Comparison of ENCODE assay signal across 8 mouse cellular contexts in the genomic region with DNA sequence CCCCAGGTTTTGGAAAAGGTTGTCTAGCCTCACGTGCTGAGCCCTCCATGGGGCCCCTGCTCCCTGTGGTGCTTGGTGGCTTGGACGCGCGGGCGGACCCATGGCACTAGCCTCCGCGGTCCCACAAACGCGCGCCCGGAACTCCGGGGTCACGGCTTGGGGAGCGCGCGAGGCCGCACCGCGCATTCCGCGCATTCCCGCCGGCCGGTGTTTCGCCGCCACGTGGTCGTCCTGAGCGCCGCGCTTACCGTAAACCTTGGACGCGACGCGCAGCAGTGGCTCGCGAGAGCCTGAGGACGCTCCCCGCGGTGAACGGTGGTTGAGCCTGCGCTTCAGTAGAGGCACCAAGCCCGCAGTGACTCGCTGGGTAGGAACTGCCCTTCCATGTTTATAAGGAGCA. TPM values are rescaled to one million over a fixed set of nuclear protein-coding genes. Genes with fewer than 3 reads are reported as not detected.
DNase-seq lines count a peak whose midpoint lies in the region; ATAC-seq lines count a peak whose summit lies in the region.

No protein-coding gene starts in this region.

- H3K36me3 ChIP-seq in forebrain, embryonic 10.5 days (replicated peaks) = no peaks in the 10 kb centered on the region
- H3K36me3 ChIP-seq in heart, embryonic 16.5 days (ENCODE audit: control insufficient read depth, insufficient read depth) = no peaks in the 10 kb centered on the region
- no peaks in the 10 kb centered on the region for H3K36me3 ChIP-seq in lung, embryonic 15.5 days

- H3K4me3 ChIP-seq in forebrain, embryonic 10.5 days = peak overlapping the region; percentile 88
- H3K4me3 ChIP-seq in heart, embryonic 16.5 days (ENCODE audit: low read length) = peak overlapping the region; percentile 64
- H3K4me3 ChIP-seq in lung, embryonic 15.5 days = peak overlapping the region; percentile 61

- H3K4me1 ChIP-seq in forebrain, embryonic 10.5 days = peaks cover 51% of the 10 kb centered on the region
- peaks cover 28% of the 10 kb centered on the region for H3K4me1 ChIP-seq in heart, embryonic 16.5 days (ENCODE audit: control insufficient read depth, insufficient read depth, low read length)
- H3K4me1 ChIP-seq in lung, embryonic 15.5 days = peaks cover 42% of the 10 kb centered on the region

- under 1% methylated on average over 45 of the region's 45 CpGs for WGBS in forebrain, embryonic 10.5 days
- WGBS in heart, embryonic 16.5 days = under 1% methylated on average over 45 of the region's 45 CpGs
- WGBS in lung, embryonic 15.5 days = under 1% methylated on average over 45 of the region's 45 CpGs

- H3K27me3 ChIP-seq in forebrain, embryonic 10.5 days (ENCODE audit: poor library complexity, severe bottlenecking) = peaks cover 39% of the 10 kb centered on the region
- peaks cover 3% of the 10 kb centered on the region; the same call in 1 of the 2 replicates for H3K27me3 ChIP-seq in heart, embryonic 16.5 days (ENCODE audit: control insufficient read depth, insufficient read depth, low read length)
- H3K27me3 ChIP-seq in lung, embryonic 15.5 days = peaks cover 11% of the 10 kb centered on the region

- H3K9ac ChIP-seq in heart, embryonic 16.5 days (ENCODE audit: low read length) = peak overlapping the region; percentile 71
- H3K9ac ChIP-seq in lung, embryonic 15.5 days = peak overlapping the region; percentile 45

- H3K4me2 ChIP-seq in heart, embryonic 16.5 days (ENCODE audit: low read depth, low read length) = peak overlapping the region; percentile 96
- H3K4me2 ChIP-seq in lung, embryonic 15.5 days = peak overlapping the region; percentile 92

- peak; percentile 25 for DNase-seq in CD4-positive helper T cell, adult 2 months (ENCODE audit: low read depth, low spot score)
- peak; percentile 90 for DNase-seq in adrenal gland, adult 2 months
- DNase-seq in forebrain, embryonic 10.5 days (ENCODE audit: extremely low spot score, low spot score) = peak; percentile 86
- peak; percentile 92 for DNase-seq in kidney, postnatal 10 days
- peak; percentile 73 for DNase-seq in ovary, postnatal 36 days (ENCODE audit: low spot score)
- DNase-seq in urinary bladder, postnatal 4 days (ENCODE audit: low spot score in 2 of 2) = peak; percentile 70 to 76

- no peaks in the 10 kb centered on the region for H3K9me3 ChIP-seq in forebrain, embryonic 10.5 days
- H3K9me3 ChIP-seq in heart, embryonic 16.5 days (replicated peaks; ENCODE audit: control insufficient read depth, low read length) = no peaks in the 10 kb centered on the region
- no peaks in the 10 kb centered on the region for H3K9me3 ChIP-seq in lung, embryonic 15.5 days

- peak; percentile 49 for ATAC-seq in heart, embryonic 16.5 days (replicated peaks; ENCODE audit: extremely low read depth, insufficient read depth, low FRiP score)
- peak; percentile 28; the same call in 1 of the 2 replicates for ATAC-seq in lung, embryonic 15.5 days (ENCODE audit: borderline replicate concordance, extremely low read depth, low FRiP score, low TSS enrichment)

- peak overlapping the region; percentile 99 for H3K27ac ChIP-seq in forebrain, embryonic 10.5 days
- H3K27ac ChIP-seq in heart, embryonic 16.5 days (ENCODE audit: low read length) = peak overlapping the region; percentile 33; the same call in 1 of the 2 replicates
- H3K27ac ChIP-seq in lung, embryonic 15.5 days = peak overlapping the region; percentile 98

RNA-seq across cellular contexts. Expression of a gene that starts 3.5 kb away (rescaled TPM):
- total RNA-seq in adrenal gland, adult 2 months (2021) = 100 to 1,000 TPM; 105 to 244 TPM
- polyA plus RNA-seq in adrenal gland, adult 2 months (2012; rRNA removed) = 115 and 133 TPM in 2 replicates
- polyA plus RNA-seq in forebrain, embryonic 10.5 days (2016; fragmentation: Nextera tagmentation; extraction: Ambion mirVana) = 233 and 246 TPM in 2 replicates
- polyA plus RNA-seq in heart, embryonic 16.5 days (2015; fragmentation: Nextera tagmentation; extraction: Ambion mirVana) = 45.6 and 55.2 TPM in 2 replicates
- polyA plus RNA-seq in lung, embryonic 15.5 days (2015; fragmentation: Nextera tagmentation; extraction: Ambion mirVana) = 127 and 134 TPM in 2 replicates

RNA-seq across cellular contexts. Expression of a gene that starts 28.4 kb away (rescaled TPM):
- total RNA-seq in adrenal gland, adult 2 months (2021) = 10 to 100 TPM; 20.5 to 27.0 TPM
- 7.8 and 9.5 TPM in 2 replicates for polyA plus RNA-seq in adrenal gland, adult 2 months (2012; rRNA removed)
- polyA plus RNA-seq in forebrain, embryonic 10.5 days (2016; fragmentation: Nextera tagmentation; extraction: Ambion mirVana) = 24.6 and 26.7 TPM in 2 replicates
- polyA plus RNA-seq in heart, embryonic 16.5 days (2015; fragmentation: Nextera tagmentation; extraction: Ambion mirVana) = 20.2 and 23.7 TPM in 2 replicates
- polyA plus RNA-seq in lung, embryonic 15.5 days (2015; fragmentation: Nextera tagmentation; extraction: Ambion mirVana) = 25.8 and 27.9 TPM in 2 replicates

RNA-seq across cellular contexts. Expression of a gene that starts 46.9 kb away (rescaled TPM):
- total RNA-seq in adrenal gland, adult 2 months (2021) = under 1 TPM in 1 of 2 experiments, not detected in 1; 0.14 TPM
- 0.07 TPM in 1 of 2 replicates, not detected in the other for polyA plus RNA-seq in adrenal gland, adult 2 months (2012; rRNA removed)
- polyA plus RNA-seq in forebrain, embryonic 10.5 days (2016; fragmentation: Nextera tagmentation; extraction: Ambion mirVana) = 60.7 and 78.7 TPM in 2 replicates
- polyA plus RNA-seq in heart, embryonic 16.5 days (2015; fragmentation: Nextera tagmentation; extraction: Ambion mirVana) = 0.20 TPM in 1 of 2 replicates, not detected in the other
- polyA plus RNA-seq in lung, embryonic 15.5 days (2015; fragmentation: Nextera tagmentation; extraction: Ambion mirVana) = not detected in 2 replicates

Comparison
In these comparisons a context has a peak if more than half of its experiments do, and no peak if none do; other contexts are left out.
1. Peak in every context shown above with its lines: DNase-seq, ATAC-seq, H3K4me3 ChIP-seq and H3K27ac ChIP-seq.
2. DNase-seq: peak in every context shown above with its lines; median percentile 92 in kidney, postnatal 10 days; 90 in adrenal gland, adult 2 months; 86 in forebrain, embryonic 10.5 days; 73 in ovary, postnatal 36 days; 73 in urinary bladder, postnatal 4 days; 25 in CD4-positive helper T cell, adult 2 months.
3. H3K27ac ChIP-seq: peak in every context shown above with its lines; median percentile 99 in forebrain, embryonic 10.5 days; 98 in lung, embryonic 15.5 days; 33 in heart, embryonic 16.5 days.
4. RNA of a gene that starts 46.9 kb away (polyA plus RNA-seq): 60.7 to 78.7 TPM in forebrain, embryonic 10.5 days; 0.20 TPM in heart, embryonic 16.5 days, 0.07 TPM in adrenal gland, adult 2 months and not detected in lung, embryonic 15.5 days; every median in the first group is over 10 times any median in the second.